Mouse (Mus musculus) neural tube, embryonic 14.5 days (tissue): ENCODE results near the gene Rasal2. TPM values are rescaled to one million over a fixed set of nuclear protein-coding genes. Genes with fewer than 3 reads are reported as not detected.
A peak's percentile ranks its signal among the peaks of the same experiment; 100 is the strongest.

Source experiments
- ATAC-seq: fragments of 200-750 bp; cut with Nextera tagmentation; 2 replicates; pipeline ENCODE4 v1.8.0; 2017; ENCODE audit warnings: low read depth, mild to moderate bottlenecking, moderate TSS enrichment, moderate library complexity
- H3K27ac ChIP-seq: fragments of 300-500 bp; sonication (generic); 2 replicates; pipeline ENCODE4 v1.5.1; 2014; ENCODE audit warnings: low read depth, mild to moderate bottlenecking, control low read depth, low read length, moderate library complexity, mixed read lengths
- H3K27me3 ChIP-seq: fragments of 300-500 bp; sonication (generic); 2 replicates; pipeline ENCODE4 v1.6.1; 2014; ENCODE audit warnings: low read length; ENCODE audit not compliant: control insufficient read depth, insufficient read depth
- H3K36me3 ChIP-seq: fragments of 300-500 bp; sonication (generic); 2 replicates; pipeline ENCODE4 v1.6.1; 2014; ENCODE audit warnings: low read length, mixed read lengths; ENCODE audit not compliant: control insufficient read depth, insufficient read depth
- H3K4me1 ChIP-seq: fragments of 300-500 bp; sonication (generic); 2 replicates; pipeline ENCODE4 v1.6.1; 2014; ENCODE audit warnings: low read length; ENCODE audit not compliant: control insufficient read depth, insufficient read depth
- H3K4me2 ChIP-seq: fragments of 300-500 bp; sonication (generic); 2 replicates; pipeline ENCODE4 v1.6.1; 2014; ENCODE audit warnings: mild to moderate bottlenecking, low read depth, low read length, control low read depth
- H3K4me3 ChIP-seq: fragments of 300-500 bp; sonication (generic); 2 replicates; pipeline ENCODE4 v1.5.1; 2014; ENCODE audit warnings: low read depth, low read length, control low read depth, mixed read lengths
- H3K9ac ChIP-seq: fragments of 300-500 bp; sonication (generic); replicated peaks from 2 replicates; pipeline ENCODE4 v1.6.1; 2014; ENCODE audit warnings: low read depth, mild to moderate bottlenecking, control low read depth, low read length, mixed read lengths
- H3K9me3 ChIP-seq: fragments of 300-500 bp; sonication (generic); 2 replicates; pipeline ENCODE4 v1.6.1; 2016; ENCODE audit warnings: low read length; ENCODE audit not compliant: control insufficient read depth
- WGBS: fragments of 180-500 bp; shearing (Covaris S2); extraction: QIAGEN DNeasy Blood & Tissue Kit; methylation state at CpG from one replicate; pipeline ENCODE4 v1.1.7; 2014; 5-methylcytosine and 5-hydroxymethylcytosine counted together
- polyA plus RNA-seq: library from polyadenylated mRNA; unstranded; fragments of >200 nt; fragmentation: Nextera tagmentation; extraction: Ambion mirVana; gene quantifications from 2 replicates; pipeline ENCODE4 v1.2.1, GENCODE M21; 2014

Rasal2 gene
- polyA plus RNA-seq, 1 experiment from 2014 or later, result 46.4 TPM

DNA sequence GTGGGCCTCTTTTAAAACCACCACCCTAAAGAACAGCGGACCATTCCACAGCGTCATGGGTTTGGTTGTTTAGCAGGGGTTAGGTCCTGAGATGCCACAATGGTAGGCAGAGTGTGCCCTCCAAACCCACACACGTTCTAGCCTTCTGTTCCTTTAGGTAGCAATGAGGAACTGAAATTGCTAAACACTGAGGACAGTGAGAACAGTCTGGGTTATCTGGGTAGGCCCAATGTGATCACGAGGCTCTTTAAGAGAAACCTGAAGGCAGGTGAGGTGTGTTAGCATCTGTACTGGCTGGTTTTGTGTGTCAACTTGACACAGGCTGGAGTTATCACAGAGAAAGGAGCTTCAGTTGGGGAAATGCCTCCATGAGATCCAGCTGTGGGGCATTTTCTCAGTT, 316.9 kb downstream of the Rasal2 start:
- no peak overlapping the region for H3K4me2 ChIP-seq
- H3K9ac ChIP-seq, result no peak overlapping the region
- no peaks in the 10 kb centered on the region for H3K4me1 ChIP-seq
- H3K9me3 ChIP-seq, result no peaks in the 10 kb centered on the region
- no peak overlapping the region for H3K27ac ChIP-seq
- H3K27me3 ChIP-seq, result no peaks in the 10 kb centered on the region
- WGBS, result 87% methylated on average over 4 of the region's 4 CpGs
- no peaks in the 10 kb centered on the region for H3K36me3 ChIP-seq
- no peak for ATAC-seq
- H3K4me3 ChIP-seq, result no peak overlapping the region

DNA sequence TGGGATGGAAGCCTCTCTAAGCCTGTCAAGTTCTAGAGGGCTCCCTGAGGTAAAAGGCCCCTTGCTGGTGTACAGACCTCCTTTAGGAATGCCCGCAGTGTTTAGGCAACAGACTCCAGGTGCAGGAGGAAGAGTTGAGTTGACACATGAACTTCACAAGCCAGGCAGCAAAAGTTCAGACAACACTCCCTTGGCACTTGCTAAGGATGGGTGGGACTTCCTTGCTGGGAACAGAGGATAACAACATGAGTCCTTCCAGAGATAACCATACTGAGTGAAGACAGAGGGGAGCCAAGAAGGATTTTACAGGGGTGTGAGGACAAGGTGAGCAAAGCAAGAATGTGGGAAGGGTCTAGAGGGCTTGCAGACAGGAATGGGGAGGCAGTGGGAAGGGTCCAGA, 319.8 kb downstream of the Rasal2 start:
- ATAC-seq, result no peak
- H3K27ac ChIP-seq, result no peak overlapping the region
- H3K9ac ChIP-seq, result no peak overlapping the region
- WGBS, result 91% methylated on average over 1 of the region's 1 CpGs
- no peaks in the 10 kb centered on the region for H3K9me3 ChIP-seq
- no peak overlapping the region for H3K4me3 ChIP-seq
- no peak overlapping the region for H3K4me2 ChIP-seq
- no peaks in the 10 kb centered on the region for H3K27me3 ChIP-seq
- H3K4me1 ChIP-seq, result no peaks in the 10 kb centered on the region
- H3K36me3 ChIP-seq, result no peaks in the 10 kb centered on the region

GRCm38 (mm10) chr1:157092140-157092539, 320.3 kb downstream of the Rasal2 start:
- no peaks in the 10 kb centered on the region for H3K9me3 ChIP-seq
- H3K36me3 ChIP-seq, result no peaks in the 10 kb centered on the region
- no peaks in the 10 kb centered on the region for H3K4me1 ChIP-seq
- no peaks in the 10 kb centered on the region for H3K27me3 ChIP-seq
- no peak for ATAC-seq
- H3K9ac ChIP-seq, result no peak overlapping the region
- H3K27ac ChIP-seq, result no peak overlapping the region
- 71% methylated on average over 4 of the region's 4 CpGs for WGBS
- no peak overlapping the region for H3K4me2 ChIP-seq
- H3K4me3 ChIP-seq, result no peak overlapping the region

DNA sequence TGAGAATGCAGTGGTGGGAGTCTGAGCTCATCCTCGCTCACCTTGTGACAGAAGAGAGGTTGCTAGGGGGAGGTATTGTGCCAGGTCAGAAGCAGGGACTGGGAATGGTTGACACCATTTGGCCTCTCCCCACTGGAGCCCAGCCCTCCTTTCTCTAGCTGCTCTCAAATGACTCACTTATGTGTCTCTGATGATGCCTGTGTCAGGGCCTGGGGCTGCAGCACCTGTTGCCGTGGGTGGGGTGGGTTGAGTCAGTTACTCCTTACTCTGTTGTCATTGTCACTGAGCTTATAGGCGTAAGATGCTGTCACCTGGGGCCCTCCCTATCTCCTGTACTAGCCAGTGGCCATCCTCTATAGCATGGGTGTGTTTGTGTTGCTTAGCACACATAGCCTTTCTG, 321.6 kb downstream of the Rasal2 start:
- no peak overlapping the region for H3K27ac ChIP-seq
- no peaks in the 10 kb centered on the region for H3K27me3 ChIP-seq
- no peak overlapping the region for H3K4me2 ChIP-seq
- H3K9me3 ChIP-seq, result no peaks in the 10 kb centered on the region
- H3K36me3 ChIP-seq, result no peaks in the 10 kb centered on the region
- WGBS, result 89% methylated on average over 3 of the region's 3 CpGs
- no peak overlapping the region for H3K4me3 ChIP-seq
- no peak overlapping the region for H3K9ac ChIP-seq
- no peak for ATAC-seq
- H3K4me1 ChIP-seq, result no peaks in the 10 kb centered on the region

- H3K36me3 ChIP-seq, result no peaks in the 10 kb centered on the region
- no peaks in the 10 kb centered on the region for H3K4me1 ChIP-seq
- no peaks in the 10 kb centered on the region for H3K27me3 ChIP-seq
- H3K9me3 ChIP-seq, result no peaks in the 10 kb centered on the region
- no peak overlapping the region; the same call in 1 of the 2 replicates for H3K9ac ChIP-seq
- WGBS, result 11% methylated on average over 25 of the region's 25 CpGs
- H3K27ac ChIP-seq, result no peak overlapping the region
- ATAC-seq, result peak; percentile 36; the same call in 1 of the 2 replicates
- H3K4me2 ChIP-seq, result peak overlapping the region; percentile 51
- H3K4me3 ChIP-seq, result peak overlapping the region; percentile 33
Observed at GRCm38 (mm10) chr1:157086097-157086994, 326.0 kb downstream of the Rasal2 start.

Other genes with a start within 250 kb of the Rasal2 start
- 6.2 and 8.2 TPM in 2 replicates for gene Cryzl2, start 46.0 kb upstream of the Rasal2 start, polyA plus RNA-seq
- gene Sec16b, start 94.1 kb upstream of the Rasal2 start, polyA plus RNA-seq, result 0.23 and 0.36 TPM in 2 replicates